Mouse (Mus musculus) cerebellum, adult 11 months (tissue): ENCODE measurements at regions not wholly inside any gene's neighbourhood (a gene's known extent, or its start where the extent isn't known, plus 50 kb on each side); places are given as distances from the start of the nearest gene placed in this dataset.

Source experiments
- DNase-seq: peaks from one replicate; pipeline ENCODE4 v3.0.0; 2022

- DNase-seq, result no peak
Observed at GRCm38 (mm10) chr4:52666768-52667480, 70.8 kb downstream of the Toporsl start.

- no peak for DNase-seq
Observed at GRCm38 (mm10) chr4:52709563-52709962, 104.8 kb upstream of the Olfr275 start.

- DNase-seq, result no peak
Observed at GRCm38 (mm10) chr4:52726203-52726602, 88.2 kb upstream of the Olfr275 start.

GRCm38 (mm10) chr4:52726625-52727297 is 87.6 kb upstream of the Olfr275 start:
- DNase-seq, result peak; percentile 20

GRCm38 (mm10) chr4:52733141-52733540 is 81.3 kb upstream of the Olfr275 start:
- DNase-seq, result no peak

- DNase-seq, result no peak
Observed at GRCm38 (mm10) chr4:52739543-52740474, 74.6 kb upstream of the Olfr275 start.

- no peak for DNase-seq
Observed at GRCm38 (mm10) chr4:52752838-52753509, 61.4 kb upstream of the Olfr275 start.
